Mouse (Mus musculus) inflammation-experienced regulatory T-cells (primary cell): ENCODE data around the gene Pate3. TPM values are rescaled to one million over a fixed set of nuclear protein-coding genes. Genes with fewer than 3 reads are reported as not detected.

Experiments used
- polyA plus RNA-seq, 2 experiments: library from polyadenylated mRNA; unstranded; fragments of 100-300 nt; shearing (Covaris generic); gene quantifications; one replicate each; pipeline ENCODE4 v1.2.1; 2017

Pate3 gene
- under 1 TPM in 1 of 2 experiments, not detected in 1; 0.56 TPM for polyA plus RNA-seq

DNA sequence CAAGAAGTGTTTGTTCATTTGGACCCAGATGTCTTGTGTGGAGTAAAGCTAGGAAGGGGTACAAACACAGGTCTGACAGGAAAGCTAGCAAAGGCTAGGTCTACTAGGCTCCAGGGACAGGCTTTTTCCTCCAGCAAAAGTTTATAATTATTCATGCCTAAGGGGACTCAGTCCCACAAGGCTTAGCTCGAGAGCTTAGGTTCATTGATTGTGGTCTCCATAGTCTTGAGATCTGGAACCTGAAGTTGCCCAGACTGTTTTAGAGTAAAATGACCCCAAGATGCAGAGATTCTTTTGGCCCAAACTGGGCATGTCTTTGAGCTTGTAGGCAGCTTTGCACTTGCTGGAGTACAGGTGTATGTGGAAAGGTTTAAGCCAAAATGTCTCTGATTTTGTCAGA is at the start of gene Pate3:
Pate3 (minus strand) TSS at position 101 of the 400 bp plus-strand sequence.

DNA sequence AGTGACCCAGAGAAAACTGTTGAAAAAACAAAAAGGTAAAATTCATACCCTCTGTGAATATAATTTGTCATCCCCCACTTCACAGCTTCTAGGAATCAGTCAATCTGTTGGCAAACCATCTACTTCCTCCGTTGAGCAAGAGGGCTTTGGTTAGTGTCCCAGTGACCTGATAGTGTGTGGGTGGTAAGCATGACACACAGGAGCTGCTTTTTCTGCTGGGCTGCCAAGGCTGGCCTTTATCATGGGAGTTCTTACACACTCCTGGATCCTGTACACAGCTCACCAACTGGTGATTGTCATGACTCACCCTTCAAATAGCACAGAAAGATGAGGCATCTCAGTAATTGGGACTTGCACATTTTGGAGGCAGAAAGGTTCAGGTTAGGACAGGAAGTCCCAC is 39.0 kb upstream of the Pate3 start, which contains the start of gene Pate1:
Pate1 (minus strand) TSS at position 378 of the 400 bp plus-strand sequence.

DNA sequence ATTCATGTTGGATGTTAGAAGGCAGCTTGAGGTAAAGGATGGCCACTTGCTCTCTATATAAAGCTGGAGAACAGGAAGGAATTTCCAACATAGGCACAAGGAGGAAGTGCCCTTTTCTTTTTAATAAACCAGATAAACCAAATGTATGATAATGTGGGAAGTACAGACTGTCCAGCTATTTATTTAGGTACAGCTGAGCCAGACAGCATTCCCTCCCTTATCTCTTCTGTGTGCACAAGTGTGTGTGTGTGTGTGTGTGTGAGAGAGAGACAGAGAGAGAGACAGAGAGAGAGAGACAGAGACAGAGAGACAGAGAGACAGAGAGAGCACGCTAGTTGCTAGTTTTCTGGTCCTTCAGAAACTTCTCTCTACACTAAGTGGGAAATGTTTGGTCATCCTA is 36.2 kb downstream of the Pate3 start, which contains the start of gene Pate4:
Pate4 (minus strand) TSS at position 101 of the 400 bp plus-strand sequence.

Other genes starting within 250 kb of the Pate3 start
- 1 to 10 TPM; 4.0 to 8.0 TPM for gene Cdon, start 227.1 kb downstream of the Pate3 start, polyA plus RNA-seq
- not detected for gene Gm1113, start 129.9 kb downstream of the Pate3 start, polyA plus RNA-seq
- gene Ddx25, start 89.7 kb downstream of the Pate3 start, polyA plus RNA-seq = under 1 TPM; 0.05 to 0.12 TPM
- 10 to 100 TPM; 30.7 to 48.0 TPM for gene Pus3, start 89.6 kb downstream of the Pate3 start, polyA plus RNA-seq
- gene Pate2, start 77.9 kb downstream of the Pate3 start, polyA plus RNA-seq = under 1 TPM in 1 of 2 experiments, not detected in 1; 0.84 TPM
- 1 to 10 TPM; 6.0 to 7.5 TPM for gene Hyls1, start 77.8 kb downstream of the Pate3 start, polyA plus RNA-seq
- under 1 TPM in 1 of 2 experiments, not detected in 1; 0.14 TPM for gene Pate4, start 36.3 kb downstream of the Pate3 start, polyA plus RNA-seq
- 1 to 10 TPM in 1 of 2 experiments, under 1 TPM in 1; 0.10 to 2.0 TPM for gene Pate1, start 39.2 kb upstream of the Pate3 start, polyA plus RNA-seq
- gene Gm17677, start 92.8 kb upstream of the Pate3 start, polyA plus RNA-seq = not detected
- not detected for gene Gm17727, start 129.9 kb upstream of the Pate3 start, polyA plus RNA-seq
- gene Gm27235, start 141.9 kb upstream of the Pate3 start, polyA plus RNA-seq = not detected
- not detected for gene D730048I06Rik, start 141.9 kb upstream of the Pate3 start, polyA plus RNA-seq
- gene 9230110F15Rik, start 195.9 kb upstream of the Pate3 start, polyA plus RNA-seq = not detected